Mouse (Mus musculus) ZHBTc4 (cell line): ENCODE data around the gene Pdxk.
"Not testable (repeated sequence)": the region's sequence is repeated elsewhere in the genome, so short reads cannot be mapped to it uniquely, and the experiment has no call there.

Experiments
- DNase-seq: peaks from one replicate; pipeline ENCODE4 v3.0.0-alpha.2; 2011; ENCODE audit warnings: low read depth, low spot score

Gene Pdxk

GRCm38 (mm10) chr10:78420929-78421328, 43.8 kb downstream of the Pdxk start:
- no peak for DNase-seq

- DNase-seq: no peak
These were observed 46.0 kb downstream of the Pdxk start for GRCm38 (mm10) chr10:78418791-78419190.

DNA sequence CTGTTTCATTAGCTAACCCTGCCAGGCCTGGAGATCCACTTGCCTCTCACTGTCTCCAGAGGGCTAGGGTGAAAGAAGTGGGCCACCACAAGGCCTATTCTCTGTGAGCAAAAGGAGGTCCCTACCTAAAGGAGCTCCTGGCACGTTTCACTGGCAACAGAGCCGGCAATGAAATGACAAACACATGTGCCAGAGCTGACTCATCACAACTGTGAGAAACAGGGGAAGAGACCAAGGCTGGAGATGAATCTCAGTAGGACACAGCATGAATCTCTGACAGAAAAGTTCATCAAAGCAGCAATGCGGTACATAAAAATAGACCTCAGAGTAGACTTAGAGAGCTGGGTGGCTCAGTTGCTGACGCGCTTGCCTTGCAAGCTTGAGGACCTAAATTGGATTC, 46.9 kb downstream of the Pdxk start:
- no peak for DNase-seq

- DNase-seq: not testable (repeated sequence)
These were observed 49.8 kb downstream of the Pdxk start for GRCm38 (mm10) chr10:78414936-78415335.

GRCm38 (mm10) chr10:78413152-78413520, 51.6 kb downstream of the Pdxk start:
- DNase-seq: no peak

GRCm38 (mm10) chr10:78412319-78413151, 52.2 kb downstream of the Pdxk start, which contains the start of gene Rrp1:
Gene Rrp1 (minus strand): TSS chr10:78413043.
- DNase-seq: peak; percentile 97

GRCm38 (mm10) chr10:78411851-78412250, 52.9 kb downstream of the Pdxk start:
- DNase-seq: no peak

- no peak for DNase-seq
These were observed 55.6 kb downstream of the Pdxk start for GRCm38 (mm10) chr10:78409035-78409788.

DNA sequence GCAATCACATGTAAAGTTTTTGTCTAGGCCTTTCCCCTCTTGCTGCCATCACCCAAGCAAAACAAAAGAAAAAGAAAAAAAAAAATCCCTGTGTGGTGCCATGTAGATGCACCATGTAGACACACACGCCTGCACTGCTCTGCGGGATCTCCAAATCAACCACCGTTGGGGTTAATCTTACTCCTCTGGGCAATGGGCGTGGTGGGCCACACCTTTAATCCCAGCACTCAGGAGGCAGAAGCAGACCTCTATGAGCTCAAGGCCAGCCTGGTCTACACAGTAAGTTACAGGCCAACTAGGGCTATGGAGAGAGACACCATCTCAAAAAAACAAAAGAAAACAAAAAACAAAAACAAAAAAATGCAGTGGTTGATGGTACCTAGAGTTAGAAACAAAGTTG, 57.6 kb downstream of the Pdxk start:
- DNase-seq: no peak

DNA sequence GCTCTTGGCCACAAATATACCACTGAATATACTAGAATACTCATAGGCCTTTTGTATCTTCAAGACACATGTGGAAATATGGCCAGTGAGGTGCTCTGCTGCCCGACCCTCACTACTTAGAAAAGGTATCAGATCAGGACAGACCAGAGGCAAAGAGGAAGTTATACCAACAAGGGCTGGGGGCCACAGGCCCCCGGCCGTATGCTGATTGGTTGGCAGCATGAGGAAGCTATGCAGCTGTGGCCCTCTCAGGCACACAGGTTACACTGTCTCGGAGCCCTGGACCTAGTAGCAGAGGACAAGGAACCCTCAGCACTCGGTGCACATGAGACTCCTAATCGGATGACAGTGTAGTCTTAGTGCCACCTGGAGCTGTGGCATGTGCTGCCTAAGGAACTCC, 58.6 kb downstream of the Pdxk start:
- no peak for DNase-seq

- DNase-seq: no peak
These were observed 62.4 kb downstream of the Pdxk start for GRCm38 (mm10) chr10:78402301-78402922.

DNA sequence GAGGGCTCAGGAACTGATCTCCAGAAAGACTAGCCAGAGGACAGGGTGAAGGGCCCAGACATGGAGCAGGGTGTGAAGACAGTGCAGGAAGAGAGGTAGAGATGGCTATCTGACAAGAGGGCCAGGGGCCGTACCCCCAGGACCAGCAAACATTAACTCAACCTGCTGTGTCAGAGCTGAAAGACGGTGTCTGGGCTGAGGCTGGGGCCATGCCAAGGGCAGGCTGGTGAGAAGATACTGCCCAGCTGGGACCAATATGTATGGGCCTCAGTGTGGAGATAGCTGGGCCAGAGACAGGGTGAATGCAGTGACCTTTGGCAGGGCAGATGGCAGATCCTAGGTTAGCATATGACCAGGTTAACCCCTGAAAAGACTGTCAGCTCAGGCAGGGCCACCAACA, 63.6 kb downstream of the Pdxk start:
- no peak for DNase-seq

DNA sequence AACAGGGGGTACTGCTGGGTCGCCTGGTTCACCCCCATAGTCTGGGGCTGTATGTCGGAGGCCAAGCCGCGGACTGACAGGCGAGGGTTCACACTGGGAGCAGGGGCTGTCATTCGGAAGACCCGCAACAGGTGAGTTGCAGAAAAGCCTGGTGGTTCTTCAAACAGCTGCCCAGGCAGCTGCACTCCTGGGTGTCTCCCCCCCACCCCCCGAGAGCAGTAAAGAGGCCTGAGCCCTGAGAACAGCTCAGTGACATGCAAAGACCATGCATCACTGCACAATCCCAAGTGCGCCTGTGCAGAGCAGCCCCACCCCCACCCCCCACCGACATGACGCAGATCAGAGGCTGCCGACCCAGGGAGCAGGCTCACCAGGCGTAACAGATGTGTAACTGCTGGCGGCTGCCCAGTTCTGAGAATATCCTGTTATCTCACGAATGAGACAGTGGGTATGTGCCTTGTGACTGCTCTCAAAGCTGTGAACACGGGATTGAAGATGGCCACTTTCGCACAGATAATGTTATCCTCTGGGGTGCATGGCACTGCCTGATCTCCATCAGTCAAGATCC, 65.6 kb downstream of the Pdxk start:
- peak; percentile 66 for DNase-seq

DNA sequence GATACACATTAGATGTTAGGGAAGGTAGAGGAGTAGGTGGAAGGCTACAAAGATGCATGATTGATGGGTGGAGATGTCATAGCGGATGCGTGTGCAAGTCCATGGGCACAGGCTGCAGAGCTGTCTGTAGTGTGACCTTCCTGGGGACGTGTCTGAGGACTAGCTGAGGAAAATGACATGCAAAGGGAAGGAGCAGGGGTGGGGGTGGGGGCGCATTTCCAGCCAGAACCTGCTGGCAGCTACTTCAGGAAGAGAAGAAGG, 68.2 kb downstream of the Pdxk start:
- DNase-seq: no peak

GRCm38 (mm10) chr10:78395819-78396624, 68.8 kb downstream of the Pdxk start:
- peak; percentile 97 for DNase-seq

DNA sequence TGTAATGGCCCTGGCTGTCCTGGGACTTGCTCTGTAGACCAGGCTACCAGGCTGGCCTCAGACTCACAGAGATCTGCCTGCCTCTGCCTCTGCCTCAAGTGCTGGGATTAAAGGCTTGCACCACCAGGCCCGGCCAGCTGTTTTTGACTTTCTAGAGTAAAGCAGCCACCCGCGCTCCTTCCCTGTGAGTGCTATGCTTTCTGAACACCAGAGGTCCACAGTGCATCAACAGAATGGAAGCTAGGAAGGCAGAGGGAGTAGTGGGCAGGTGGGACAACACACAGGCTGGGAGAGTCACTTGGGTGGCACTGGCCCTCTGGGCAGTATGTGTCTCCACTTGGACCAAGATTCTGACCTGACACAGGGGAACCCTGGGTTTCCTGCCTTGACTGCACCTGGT, 69.4 kb downstream of the Pdxk start:
- no peak for DNase-seq

DNA sequence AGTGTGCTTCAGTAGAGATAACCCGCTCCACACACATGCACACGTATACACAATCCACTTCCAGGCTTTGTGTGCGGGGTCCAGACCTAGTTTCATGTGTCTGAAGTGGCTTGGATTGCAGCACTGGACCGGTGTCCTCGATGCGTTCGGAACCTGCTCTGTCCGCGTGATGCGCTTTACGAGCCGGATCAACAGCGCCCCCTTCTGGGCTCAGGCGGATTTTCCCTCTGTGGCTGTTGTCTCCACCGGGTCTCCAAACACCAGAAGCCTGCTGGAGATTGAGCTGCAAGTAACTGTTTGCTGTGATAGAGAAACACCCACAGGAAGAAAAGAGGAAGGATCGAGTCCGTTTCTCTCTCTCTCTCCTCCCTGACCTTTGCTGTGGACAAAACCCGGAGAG, 72.7 kb downstream of the Pdxk start:
- peak; percentile 80 for DNase-seq

GRCm38 (mm10) chr10:78390982-78391470, 73.7 kb downstream of the Pdxk start:
- DNase-seq: peak; percentile 86

GRCm38 (mm10) chr10:78388216-78388980, 76.4 kb downstream of the Pdxk start:
- no peak for DNase-seq
